Mouse (Mus musculus): ENCODE data around the gene Arhgap29.

The Arhgap29 gene

GRCm38 (mm10) chr3:121952041-121952591 lies at the start of gene Arhgap29:
TSS of gene Arhgap29 (plus strand) at chr3:121952541.
- DNase-seq: no peak

GRCm38 (mm10) chr3:121902729-121903128 lies 49.6 kb upstream of the Arhgap29 start:
- DNase-seq: no peak

GRCm38 (mm10) chr3:121903286-121903685 lies 49.1 kb upstream of the Arhgap29 start:
- DNase-seq: no peak

GRCm38 (mm10) chr3:121903695-121904094 lies 48.6 kb upstream of the Arhgap29 start:
- no peak for DNase-seq

- DNase-seq: no peak
These were observed 47.9 kb upstream of the Arhgap29 start for GRCm38 (mm10) chr3:121904476-121904875.

- DNase-seq: no peak
These were observed 45.7 kb upstream of the Arhgap29 start for GRCm38 (mm10) chr3:121906623-121907022.

GRCm38 (mm10) chr3:121909155-121909554 lies 43.2 kb upstream of the Arhgap29 start:
- DNase-seq: no peak

- no peak for DNase-seq
These were observed 38.9 kb upstream of the Arhgap29 start for GRCm38 (mm10) chr3:121913476-121913875.

GRCm38 (mm10) chr3:121914459-121915185 lies 37.7 kb upstream of the Arhgap29 start:
- no peak for DNase-seq

- DNase-seq: no peak
These were observed 37.1 kb upstream of the Arhgap29 start for GRCm38 (mm10) chr3:121915191-121915590.

- DNase-seq: no peak
These were observed 35.4 kb upstream of the Arhgap29 start for GRCm38 (mm10) chr3:121916802-121917532.

GRCm38 (mm10) chr3:121917658-121918057 lies 34.7 kb upstream of the Arhgap29 start:
- DNase-seq: no peak

GRCm38 (mm10) chr3:121919961-121920360 lies 32.4 kb upstream of the Arhgap29 start:
- no peak for DNase-seq

- DNase-seq: no peak
These were observed 31.6 kb upstream of the Arhgap29 start for GRCm38 (mm10) chr3:121920769-121921168.

GRCm38 (mm10) chr3:121924768-121925486 lies 27.4 kb upstream of the Arhgap29 start:
- DNase-seq: no peak

- DNase-seq: no peak
These were observed 24.7 kb upstream of the Arhgap29 start for GRCm38 (mm10) chr3:121927601-121928000.

GRCm38 (mm10) chr3:121932815-121933214 lies 19.5 kb upstream of the Arhgap29 start:
- no peak for DNase-seq

- no peak for DNase-seq
These were observed 16.1 kb upstream of the Arhgap29 start for GRCm38 (mm10) chr3:121936241-121936640.

- no peak for DNase-seq
These were observed 15.3 kb upstream of the Arhgap29 start for GRCm38 (mm10) chr3:121937036-121937435.

- no peak for DNase-seq
These were observed 12.7 kb upstream of the Arhgap29 start for GRCm38 (mm10) chr3:121939658-121940057.

- no peak for DNase-seq
These were observed 12.0 kb upstream of the Arhgap29 start for GRCm38 (mm10) chr3:121940094-121940889.

- no peak for DNase-seq
These were observed 11.1 kb upstream of the Arhgap29 start for GRCm38 (mm10) chr3:121941204-121941745.

Data from cerebellum, postnatal 14 days (tissue).